Mouse (Mus musculus) ES-E14 (cell line): ENCODE measurements at regions not wholly inside any gene's neighbourhood (a gene's known extent, or its start where the extent isn't known, plus 50 kb on each side); places are given as distances from the start of the nearest gene placed in this dataset.

ENCODE experiments used
- DNase-seq: peaks from one replicate; pipeline ENCODE4 v3.0.0-alpha.2; 2013; ENCODE audit warnings: low read depth, low spot score
- H3K27ac ChIP-seq: 2 replicates; pipeline ENCODE4 v1.5.1; 2012; ENCODE audit warnings: low read depth, mild to moderate bottlenecking, low read length, moderate library complexity, mixed read lengths; ENCODE audit not compliant: poor library complexity, insufficient read depth, severe bottlenecking
- H3K36me3 ChIP-seq: 2 replicates; pipeline ENCODE4 v1.6.1; 2012; ENCODE audit warnings: mild to moderate bottlenecking, low read length, moderate library complexity, mixed read lengths; ENCODE audit not compliant: control insufficient read depth, poor library complexity, insufficient read depth, severe bottlenecking
- H3K4me1 ChIP-seq, 2 experiments: fragments of 150-350 bp in 1 of 2; sonication (generic) in 1 of 2; 2 replicates each; pipeline ENCODE4 v1.6.1; 2012; ENCODE audit warnings: low read length in 2 of 2, mild to moderate bottlenecking in 1 of 2, mixed read lengths in 1 of 2; ENCODE audit not compliant: control insufficient read depth in 2 of 2, insufficient read depth in 2 of 2, poor library complexity in 1 of 2
- H3K4me3 ChIP-seq, 2 experiments: fragments of 150-350 bp in 1 of 2; sonication (generic) in 1 of 2; 2 replicates each; pipeline ENCODE4 v1.5.1; 2012; ENCODE audit warnings: low read length in 2 of 2, low read depth in 1 of 2, mild to moderate bottlenecking in 1 of 2, mixed read lengths in 1 of 2; ENCODE audit not compliant: insufficient read depth in 1 of 2, poor library complexity in 1 of 2, severe bottlenecking in 1 of 2
- H3K9ac ChIP-seq: 2 replicates; pipeline ENCODE4 v1.6.1; 2012; ENCODE audit warnings: low read depth, mild to moderate bottlenecking, low read length, mixed read lengths; ENCODE audit not compliant: poor library complexity, insufficient read depth, severe bottlenecking
- H3K9me3 ChIP-seq: fragments of 150-350 bp; sonication (generic); 2 replicates; pipeline ENCODE4 v1.6.1; 2012; ENCODE audit warnings: low read depth, mild to moderate bottlenecking, low read length; ENCODE audit not compliant: control insufficient read depth, insufficient read depth
- CHD2 ChIP-seq: IDR thresholded peaks from 2 replicates; pipeline ENCODE4 v1.6.1; 2014; ENCODE audit warnings: mild to moderate bottlenecking, low read depth, low read length, inconsistent platforms
- HCFC1 ChIP-seq: IDR thresholded peaks from 2 replicates; pipeline ENCODE4 v1.6.1; 2012; ENCODE audit warnings: low read length, inconsistent platforms, borderline replicate concordance; ENCODE audit not compliant: insufficient read depth
- MAFK ChIP-seq: IDR thresholded peaks from 2 replicates; pipeline ENCODE4 v1.6.1; 2014; ENCODE audit warnings: mild to moderate bottlenecking, low read depth, low read length, inconsistent platforms; ENCODE audit not compliant: insufficient read depth
- ZC3H11A ChIP-seq: IDR thresholded peaks from 2 replicates; pipeline ENCODE4 v1.6.1; 2012; ENCODE audit warnings: low read depth, mild to moderate bottlenecking, inconsistent platforms, low read length, borderline replicate concordance
- ZNF384 ChIP-seq: IDR thresholded peaks from 2 replicates; pipeline ENCODE4 v1.6.1; 2012; ENCODE audit warnings: low read depth, low read length, inconsistent platforms
- in situ Hi-C, 2 experiments: fragments of 600-800 bp; cut with MboI; formaldehyde crosslinking; loops; one replicate each; pipeline ENCODE4 v1.15.1; 2025; ENCODE audit warnings: low sequenced_read_pairs in 2 of 2, inconsistent platforms in 1 of 2; ENCODE audit not compliant: unreplicated experiment in 2 of 2

DNA sequence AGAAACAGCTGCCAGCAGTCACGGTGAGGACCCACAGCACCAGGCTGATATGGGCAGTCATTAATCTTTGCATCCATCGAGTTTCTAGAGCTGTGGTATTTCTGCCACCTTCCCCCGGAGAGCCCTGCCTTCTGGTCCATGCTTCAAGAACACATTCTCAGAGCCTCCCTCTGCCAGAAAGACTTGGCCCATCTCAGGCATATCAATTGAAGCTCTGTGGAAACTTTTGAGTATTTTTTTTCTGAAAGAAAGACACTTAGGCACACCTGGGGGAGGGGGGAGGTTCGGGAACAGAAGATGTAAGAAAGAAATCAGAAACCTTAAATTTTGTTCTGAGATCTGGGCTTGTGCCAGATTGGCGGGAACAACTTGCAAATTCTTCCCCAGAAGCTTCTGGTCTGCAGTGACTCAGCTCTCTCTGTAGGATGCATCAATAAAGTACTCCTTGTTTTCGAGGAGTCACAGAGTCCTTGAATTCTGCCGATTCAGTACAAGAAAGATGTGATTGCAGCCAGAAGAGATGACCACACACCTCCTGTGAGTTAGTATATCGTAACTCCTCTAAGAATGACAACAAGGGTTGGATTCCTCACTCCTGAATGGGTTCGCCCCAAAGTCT, 131.2 kb upstream of the F13a1 start:
- in situ Hi-C loops = no loop called here
- Histone ChIP-seq H3K36me3 (no peaks in the 10 kb centered on the region), H3K27ac (no peak overlapping the region), H3K4me1 (no peaks in the 10 kb centered on the region), H3K4me3 (no peak overlapping the region), H3K9me3 (no peaks in the 10 kb centered on the region), H3K9ac (no peak overlapping the region)
- no peak for DNase-seq
- TF ChIP-seq ZNF384 (no peak), CHD2 (no peak), HCFC1 (no peak), MAFK (no peak), ZC3H11A (no peak)

DNA sequence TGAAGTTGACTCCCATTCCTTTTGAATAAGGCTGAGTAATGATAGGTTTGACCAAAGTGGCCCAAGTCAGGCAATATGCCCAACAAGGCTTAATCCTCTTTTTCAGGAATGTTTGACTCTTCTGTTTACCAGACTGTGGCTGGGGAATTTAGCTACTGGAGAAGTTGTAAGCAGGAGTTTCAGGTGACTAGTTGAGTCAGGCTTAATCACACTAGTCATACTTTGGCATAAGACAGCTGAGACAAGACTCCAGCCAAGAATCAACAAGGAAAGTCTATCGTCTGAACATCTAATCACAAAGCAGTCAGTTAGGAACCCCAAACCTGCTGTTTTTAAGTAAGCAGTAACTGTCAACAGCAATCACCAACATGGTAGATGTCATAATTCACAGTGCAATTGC, 126.5 kb upstream of the F13a1 start:
- Histone ChIP-seq H3K9me3 (no peaks in the 10 kb centered on the region), H3K27ac (no peak overlapping the region), H3K4me1 (no peaks in the 10 kb centered on the region), H3K4me3 (no peak overlapping the region), H3K36me3 (no peaks in the 10 kb centered on the region), H3K9ac (no peak overlapping the region)
- TF ChIP-seq ZNF384 (no peak), ZC3H11A (no peak), CHD2 (no peak), MAFK (no peak), HCFC1 (no peak)
- in situ Hi-C loops = no loop called here
- no peak for DNase-seq

DNA sequence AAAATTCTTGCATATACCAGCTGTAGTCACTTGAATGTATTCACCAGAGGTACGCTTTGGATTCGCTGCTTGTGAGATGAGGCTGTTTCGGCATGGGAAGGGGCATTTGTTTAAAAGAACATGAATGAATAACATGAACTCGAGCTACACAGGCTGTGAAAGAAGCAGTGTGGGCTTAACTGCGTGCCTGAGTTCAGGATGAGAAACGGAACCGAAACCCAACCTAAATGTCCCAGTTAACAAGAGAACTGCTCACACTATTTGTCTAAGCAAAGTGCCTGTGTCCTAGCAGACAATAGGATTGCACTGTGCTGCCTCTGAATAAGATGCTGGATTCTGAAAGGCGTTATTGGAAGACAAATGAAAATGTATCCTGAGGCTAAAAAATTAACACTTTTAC, 126.0 kb upstream of the F13a1 start:
- H3K27ac ChIP-seq = no peak overlapping the region
- H3K9me3 ChIP-seq = no peaks in the 10 kb centered on the region
- H3K9ac ChIP-seq = no peak overlapping the region
- TF ChIP-seq CHD2 (no peak), ZNF384 (no peak), MAFK (no peak), ZC3H11A (no peak), HCFC1 (no peak)
- in situ Hi-C loops = no loop called here
- no peak overlapping the region for H3K4me3 ChIP-seq
- H3K36me3 ChIP-seq = no peaks in the 10 kb centered on the region
- no peak for DNase-seq
- H3K4me1 ChIP-seq = no peaks in the 10 kb centered on the region

DNA sequence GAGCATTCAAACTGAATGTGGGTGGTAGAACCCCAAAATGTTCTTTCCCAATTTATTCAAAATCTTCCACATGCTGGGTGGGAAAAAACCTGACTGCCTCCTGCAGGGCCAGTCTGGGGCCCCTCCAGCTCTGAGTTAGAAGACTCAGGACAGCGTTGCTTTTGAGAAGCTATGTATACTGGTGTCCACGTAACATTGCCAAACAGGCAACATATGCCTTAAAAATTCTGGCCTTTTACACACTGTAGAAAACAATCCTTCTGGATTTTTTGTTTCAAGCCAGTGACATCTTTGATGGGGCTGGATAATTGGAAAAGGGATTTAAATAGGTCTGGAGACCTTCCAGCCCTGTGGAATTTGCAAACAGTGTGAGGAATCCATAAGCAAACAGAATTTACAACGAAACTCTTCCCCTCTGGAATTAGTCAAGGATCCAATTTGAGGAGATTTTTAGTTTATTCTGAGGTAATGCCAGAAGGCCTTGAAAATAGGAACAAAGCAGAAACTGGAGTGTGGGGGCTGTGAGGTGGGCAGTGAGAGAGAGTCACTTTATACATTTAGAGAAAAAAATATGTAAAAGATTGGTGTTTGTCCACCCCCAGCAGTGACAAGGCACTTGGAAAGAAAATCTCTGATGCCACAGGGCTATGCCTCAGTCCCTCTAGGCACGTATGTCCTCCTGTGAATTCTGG, 108.9 kb upstream of the F13a1 start:
- Histone ChIP-seq H3K4me1 (peaks cover 0 to 2% of the 10 kb centered on the region in 2 experiments; a peak in 1 of 4 replicates), H3K36me3 (no peaks in the 10 kb centered on the region), H3K27ac (no peak overlapping the region), H3K9me3 (no peaks in the 10 kb centered on the region), H3K9ac (no peak overlapping the region), H3K4me3 (no peak overlapping the region)
- DNase-seq = no peak
- in situ Hi-C loops = no loop called here
- no peak for TF ChIP-seq HCFC1
- TF ChIP-seq ZNF384 = no peak
- TF ChIP-seq MAFK = no peak
- no peak for TF ChIP-seq CHD2
- no peak for TF ChIP-seq ZC3H11A
